Mouse (Mus musculus) olfactory bulb, adult 2 months (tissue): ENCODE data around the gene Disc1.

Source experiments
- CTCF ChIP-seq: fragments of 200-500 bp; IDR thresholded peaks from 2 replicates; pipeline ENCODE4 v1.5.1; 2012; ENCODE audit warnings: low read depth, mild to moderate bottlenecking, low read length, moderate library complexity; ENCODE audit not compliant: insufficient read depth
- POLR2A ChIP-seq: fragments of 200-500 bp; IDR thresholded peaks from 2 replicates; pipeline ENCODE4 v1.6.1; 2012; ENCODE audit warnings: mild to moderate bottlenecking, low read depth, low read length, moderate library complexity; ENCODE audit not compliant: insufficient read depth

DNA sequence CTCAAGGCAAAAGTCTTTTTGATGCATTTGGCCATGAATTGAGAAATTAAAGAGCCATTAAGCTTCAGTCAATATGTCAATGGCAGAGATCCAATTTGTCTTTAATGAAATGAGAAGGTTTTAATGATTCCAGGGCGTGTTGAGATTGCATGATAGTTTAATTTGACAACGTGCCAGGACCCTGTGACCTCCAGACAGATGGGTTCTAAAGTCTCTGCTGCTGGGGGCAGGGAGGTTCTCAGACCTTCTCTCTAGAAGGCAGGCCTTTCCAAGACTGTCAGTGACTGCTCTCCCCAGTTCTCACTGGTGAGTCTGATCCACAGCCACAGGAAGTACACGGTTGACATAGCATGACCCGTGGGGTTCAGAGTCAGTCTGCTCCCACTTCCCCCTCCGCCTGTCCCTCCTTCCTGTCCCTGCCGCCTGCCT lies 170.3 kb downstream of the Disc1 start:
- no peak for TF ChIP-seq POLR2A
- no peak for TF ChIP-seq CTCF
